Mouse (Mus musculus) liver, embryonic 14.5 days (tissue): ENCODE results near the gene Serpina3a.

Experiments used
- CTCF ChIP-seq: IDR thresholded peaks from 2 replicates; pipeline ENCODE4 v1.5.1; 2016; ENCODE audit warnings: antibody characterized with exemption, low read depth, control low read depth
- EP300 ChIP-seq: IDR thresholded peaks from 2 replicates; pipeline ENCODE4 v1.6.1; 2016; ENCODE audit warnings: antibody characterized with exemption, low read depth

DNA sequence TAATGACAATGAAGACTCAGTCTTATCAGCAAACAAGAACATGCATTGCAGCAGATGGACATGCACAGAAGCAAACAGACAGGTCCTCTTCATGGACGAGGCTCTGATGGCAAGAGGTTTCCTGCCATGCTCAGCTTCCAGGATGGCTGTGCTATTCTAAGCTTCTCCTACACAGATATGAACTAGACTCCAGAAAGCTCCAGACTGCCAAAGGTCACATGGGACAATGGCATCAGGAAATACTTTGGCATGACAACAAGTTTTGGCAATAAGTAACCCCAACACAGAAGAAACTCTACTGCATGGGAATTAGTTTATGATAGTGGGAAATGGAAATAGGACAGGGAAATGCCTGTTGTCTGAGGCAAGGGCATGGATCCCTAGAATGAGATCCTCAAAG lies 30.8 kb downstream of the Serpina3a start:
- TF ChIP-seq CTCF, result no peak
- TF ChIP-seq EP300, result no peak
